Mouse (Mus musculus) lung, adult 2 months (tissue): ENCODE data around the gene Slc22a23. TPM values are rescaled to one million over a fixed set of nuclear protein-coding genes. Genes with fewer than 3 reads are reported as not detected.

Source experiments
- DNase-seq: peaks from one replicate; pipeline ENCODE4 v3.0.0; 2022
- H3K4me1 ChIP-seq: fragments of 200-500 bp; 2 replicates; pipeline ENCODE4 v1.6.1; 2011; ENCODE audit warnings: low read length; ENCODE audit not compliant: control insufficient read depth, insufficient read depth
- H3K4me3 ChIP-seq: fragments of 200-500 bp; replicated peaks from 2 replicates; pipeline ENCODE3; 2011; ENCODE audit warnings: low read depth, mild to moderate bottlenecking, control low read depth, low read length; ENCODE audit errors: extremely low read depth
- CTCF ChIP-seq: fragments of 200-500 bp; IDR thresholded peaks from 2 replicates; pipeline ENCODE4 v1.5.1; 2011; ENCODE audit warnings: mild to moderate bottlenecking, low read length, control low read depth; ENCODE audit not compliant: insufficient read depth
- POLR2A ChIP-seq: fragments of 200-500 bp; IDR thresholded peaks from 2 replicates; pipeline ENCODE4 v1.6.1; 2011; ENCODE audit warnings: low read depth, mild to moderate bottlenecking, control low read depth, low read length, borderline replicate concordance; ENCODE audit errors: extremely low read depth
- WGBS: fragments of 180-500 bp; shearing (Covaris S2); methylation state at CpG from one replicate; pipeline ENCODE4 v1.1.7; 2018; 5-methylcytosine and 5-hydroxymethylcytosine counted together
- polyA plus RNA-seq: library from polyadenylated mRNA; depleted of rRNA; stranded (reverse); fragments of >200 nt; gene quantifications from 2 replicates; pipeline ENCODE4 v1.2.3, GENCODE M21; 2012

The Slc22a23 gene
- polyA plus RNA-seq, 1 experiment: 81.6 TPM

- 1% methylated on average over 95 of the region's 101 CpGs for whole genome bisulfite sequencing
- TF ChIP-seq CTCF (no peak), POLR2A (no peak)
- Histone ChIP-seq H3K4me3 (peak overlapping the region; percentile 76), H3K4me1 (no peaks in the 10 kb centered on the region; the same call in 1 of the 2 replicates)
- DNase-seq: no peak
These were observed 430 bp downstream of the Slc22a23 start for GRCm38 (mm10) chr13:34344376-34345127.

- Histone ChIP-seq H3K4me1 (no peaks in the 10 kb centered on the region; the same call in 1 of the 2 replicates), H3K4me3 (peak overlapping the region; percentile 76)
- TF ChIP-seq CTCF (no peak), POLR2A (no peak)
- 4% methylated on average over 31 of the region's 31 CpGs for WGBS
- DNase-seq: peak; percentile 62
These were observed 1.1 kb downstream of the Slc22a23 start for GRCm38 (mm10) chr13:34343719-34344375.

DNA sequence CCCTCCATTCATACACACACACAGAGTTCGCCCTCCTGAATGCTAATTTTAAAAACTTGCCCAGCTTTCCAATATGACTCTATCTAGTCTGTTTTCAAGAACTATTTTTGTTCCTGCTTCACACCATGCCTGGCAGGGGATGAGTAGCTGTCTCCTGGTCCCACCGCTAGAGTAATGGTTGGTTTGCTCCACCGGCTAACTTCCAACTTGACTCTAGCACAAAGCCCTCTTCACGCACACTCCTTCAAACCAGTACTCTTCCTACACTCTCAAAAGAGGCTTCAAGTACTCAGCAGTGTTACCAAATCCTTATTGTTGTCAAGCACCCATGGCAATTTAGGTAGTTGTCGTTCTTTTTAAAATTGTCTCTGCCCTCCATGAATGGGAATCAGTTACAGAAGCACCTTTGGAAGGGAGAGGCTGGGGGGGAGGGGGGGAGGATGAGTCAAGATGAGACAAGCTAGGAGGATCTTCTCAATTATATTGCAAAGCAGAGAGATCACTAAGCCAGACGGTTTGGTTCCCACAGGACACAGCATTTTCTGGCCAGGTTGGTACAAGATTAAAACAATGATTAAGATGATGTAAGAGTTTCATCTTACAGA is 2.6 kb downstream of the Slc22a23 start:
- WGBS: 53% methylated on average over 6 of the region's 6 CpGs
- TF ChIP-seq CTCF (no peak), POLR2A (no peak)
- peak overlapping the region; percentile 61 for H3K4me3 ChIP-seq
- no peak for DNase-seq
- H3K4me1 ChIP-seq: no peaks in the 10 kb centered on the region; the same call in 1 of the 2 replicates

DNA sequence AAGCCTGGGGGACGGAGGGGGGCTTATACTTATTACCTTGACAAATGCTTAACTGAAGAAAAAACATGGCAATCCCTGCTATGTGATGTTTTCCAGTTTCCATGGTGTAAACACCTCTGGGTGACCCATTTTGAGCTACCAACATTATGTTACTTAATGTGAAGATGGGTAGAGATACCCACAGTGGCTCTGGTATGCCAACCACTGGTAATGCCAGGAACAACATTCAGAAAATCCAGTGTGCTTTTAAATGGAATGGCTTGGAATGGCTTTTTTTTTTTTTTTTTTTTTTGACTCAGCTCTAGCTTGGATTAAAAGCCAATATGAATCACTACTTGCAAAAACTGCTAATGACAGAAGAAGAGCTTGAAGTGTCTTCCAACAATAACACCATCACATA is 8.1 kb downstream of the Slc22a23 start:
- DNase-seq: no peak
- Histone ChIP-seq H3K4me3 (no peak overlapping the region), H3K4me1 (peaks cover 2% of the 10 kb centered on the region)
- TF ChIP-seq POLR2A (no peak), CTCF (no peak)
- 100% methylated on average over 1 of the region's 1 CpGs for WGBS

GRCm38 (mm10) chr13:34334847-34335246 is 10.1 kb downstream of the Slc22a23 start:
- H3K4me1 ChIP-seq: peaks cover 10% of the 10 kb centered on the region
- no peak for DNase-seq
- 65% methylated on average over 2 of the region's 2 CpGs for WGBS
- H3K4me3 ChIP-seq: no peak overlapping the region
- TF ChIP-seq POLR2A (no peak), CTCF (no peak)

DNA sequence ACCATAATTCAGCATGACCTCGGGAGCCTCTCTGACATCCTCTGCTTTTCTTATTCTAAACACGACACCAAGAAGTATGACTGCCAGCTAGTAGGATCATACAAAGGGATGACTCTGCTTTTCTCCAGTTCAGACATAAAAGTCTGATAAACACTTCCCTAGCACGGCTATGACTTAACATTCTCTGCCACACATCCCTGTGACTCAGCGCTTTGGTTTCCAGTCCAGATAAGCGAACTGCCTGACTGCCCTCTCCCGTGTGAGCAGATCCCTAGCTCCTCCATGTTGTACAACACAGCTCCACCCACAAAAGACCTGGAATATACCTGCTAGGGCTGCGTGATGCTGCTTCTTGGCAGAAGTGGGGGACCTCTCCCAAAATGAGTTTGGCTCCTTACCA is 12.2 kb downstream of the Slc22a23 start:
- no peak for DNase-seq
- WGBS: 17% methylated on average over 7 of the region's 7 CpGs
- Histone ChIP-seq H3K4me3 (no peak overlapping the region), H3K4me1 (peaks cover 10% of the 10 kb centered on the region)
- TF ChIP-seq POLR2A: no peak
- TF ChIP-seq CTCF: no peak

- H3K4me1 ChIP-seq: peaks cover 8% of the 10 kb centered on the region
- no peak for DNase-seq
- H3K4me3 ChIP-seq: no peak overlapping the region
- TF ChIP-seq CTCF (no peak), POLR2A (no peak)
- 81% methylated on average over 7 of the region's 7 CpGs for WGBS
These were observed 13.4 kb downstream of the Slc22a23 start for GRCm38 (mm10) chr13:34331399-34332186.

- TF ChIP-seq CTCF: no peak
- no peak for TF ChIP-seq POLR2A
- no peak for DNase-seq
- peaks cover 8% of the 10 kb centered on the region for H3K4me1 ChIP-seq
- H3K4me3 ChIP-seq: no peak overlapping the region
- 82% methylated on average over 4 of the region's 4 CpGs for WGBS
These were observed 15.4 kb downstream of the Slc22a23 start for GRCm38 (mm10) chr13:34329589-34329988.

- WGBS: 87% methylated on average over 1 of the region's 1 CpGs
- TF ChIP-seq POLR2A (no peak), CTCF (no peak)
- Histone ChIP-seq H3K4me1 (peaks cover 8% of the 10 kb centered on the region), H3K4me3 (no peak overlapping the region)
- DNase-seq: no peak
These were observed 18.0 kb downstream of the Slc22a23 start for GRCm38 (mm10) chr13:34326992-34327391.
